Mouse (Mus musculus) left cerebral cortex, adult 6 months (tissue): Measurements from ENCODE around the gene Olfr739. TPM values are rescaled to one million over a fixed set of nuclear protein-coding genes. Genes with fewer than 3 reads are reported as not detected.

Experiments used
- long read RNA-seq, 2 experiments: library from polyadenylated mRNA; unstranded; transcript quantifications; one replicate each; pipeline ENCODE4 v2.0.0; 2019 to 2020
- polyA plus RNA-seq: library from polyadenylated mRNA; unstranded; fragments of <200 nt; fragmentation: Nextera tagmentation; gene quantifications from 2 replicates; pipeline ENCODE4 v1.2.3, GENCODE M21; 2021

Gene Olfr739
- not detected in 2 replicates for polyA plus RNA-seq
- long read RNA-seq, experiment 1: 0 reads
- long read RNA-seq, experiment 2: 0 reads

GRCm38 (mm10) chr14:50418326-50418725 is at the start of gene Olfr739:
Gene Olfr739, plus strand, starts transcription at chr14:50418626.

GRCm38 (mm10) chr14:50380863-50381262 is 37.6 kb upstream of the Olfr739 start, which contains the start of gene Olfr736:
Gene Olfr736, plus strand, starts transcription at chr14:50381163.

GRCm38 (mm10) chr14:50407268-50407667 is 11.2 kb upstream of the Olfr739 start, which contains the start of gene Olfr738:
Gene Olfr738, plus strand, starts transcription at chr14:50407568.

GRCm38 (mm10) chr14:50445245-50445644 is 26.8 kb downstream of the Olfr739 start, which contains the start of gene Olfr740:
Gene Olfr740, plus strand, starts transcription at chr14:50445545.

GRCm38 (mm10) chr14:50472438-50472837 is 54.0 kb downstream of the Olfr739 start, which contains the start of gene Olfr741:
Gene Olfr741, plus strand, starts transcription at chr14:50472738.

Other genes with a start within 250 kb of the Olfr739 start
- gene Olfr730, start 230.4 kb upstream of the Olfr739 start, polyA plus RNA-seq: not detected in 2 replicates
- gene Olfr731, start 176.8 kb upstream of the Olfr739 start, polyA plus RNA-seq: not detected in 2 replicates
- gene Olfr732, start 134.4 kb upstream of the Olfr739 start, polyA plus RNA-seq: not detected in 2 replicates
- gene Olfr733, start 117.1 kb upstream of the Olfr739 start, polyA plus RNA-seq: not detected in 2 replicates
- gene Olfr734, start 91.9 kb upstream of the Olfr739 start, polyA plus RNA-seq: not detected in 2 replicates
- not detected in 2 replicates for gene Olfr735, start 69.8 kb upstream of the Olfr739 start, polyA plus RNA-seq
- not detected in 2 replicates for gene Tlr11, start 60.7 kb upstream of the Olfr739 start, polyA plus RNA-seq
- not detected in 2 replicates for gene Olfr736, start 37.5 kb upstream of the Olfr739 start, polyA plus RNA-seq
- gene Olfr738, start 11.1 kb upstream of the Olfr739 start, polyA plus RNA-seq: not detected in 2 replicates
- gene Olfr740, start 26.9 kb downstream of the Olfr739 start, polyA plus RNA-seq: not detected in 2 replicates
- gene Olfr741, start 54.1 kb downstream of the Olfr739 start, polyA plus RNA-seq: not detected in 2 replicates
- not detected in 2 replicates for gene Olfr742, start 85.0 kb downstream of the Olfr739 start, polyA plus RNA-seq
- gene Olfr743, start 103.2 kb downstream of the Olfr739 start, polyA plus RNA-seq: not detected in 2 replicates
- gene Olfr744, start 196.3 kb downstream of the Olfr739 start, polyA plus RNA-seq: not detected in 2 replicates
- gene Olfr745, start 220.8 kb downstream of the Olfr739 start, polyA plus RNA-seq: not detected in 2 replicates
- not detected in 2 replicates for gene Olfr746, start 228.5 kb downstream of the Olfr739 start, polyA plus RNA-seq